Mouse (Mus musculus): ENCODE data around the gene Pou1f1. TPM values are rescaled to one million over a fixed set of nuclear protein-coding genes. Genes with fewer than 3 reads are reported as not detected.

The Pou1f1 gene
- not detected in 2 replicates for polyA plus RNA-seq (2012; ENCODE audit: low replicate concordance)

GRCm38 (mm10) chr16:65520211-65520610 lies at the start of gene Pou1f1:
Gene Pou1f1 (plus strand): TSS chr16:65520511.

GRCm38 (mm10) chr16:65561963-65562863 lies 41.9 kb downstream of the Pou1f1 start, which contains the start of gene Chmp2b:
Gene Chmp2b (minus strand): TSS chr16:65562726.

Other genes starting within 250 kb of the Pou1f1 start
- gene Chmp2b, start 42.2 kb downstream of the Pou1f1 start, polyA plus RNA-seq (2012; ENCODE audit: low replicate concordance), result 16.5 and 40.2 TPM in 2 replicates

All from hematopoietic multipotent progenitor cell, adult 10-12 weeks (in vitro differentiated cells).